Mouse (Mus musculus) lung, postnatal 36 days (tissue): Measurements from ENCODE around the gene Zfp710.

Source experiments
- DNase-seq: peaks from one replicate; pipeline ENCODE4 v3.0.0; 2022; ENCODE audit warnings: mixed read lengths

The Zfp710 gene

DNA sequence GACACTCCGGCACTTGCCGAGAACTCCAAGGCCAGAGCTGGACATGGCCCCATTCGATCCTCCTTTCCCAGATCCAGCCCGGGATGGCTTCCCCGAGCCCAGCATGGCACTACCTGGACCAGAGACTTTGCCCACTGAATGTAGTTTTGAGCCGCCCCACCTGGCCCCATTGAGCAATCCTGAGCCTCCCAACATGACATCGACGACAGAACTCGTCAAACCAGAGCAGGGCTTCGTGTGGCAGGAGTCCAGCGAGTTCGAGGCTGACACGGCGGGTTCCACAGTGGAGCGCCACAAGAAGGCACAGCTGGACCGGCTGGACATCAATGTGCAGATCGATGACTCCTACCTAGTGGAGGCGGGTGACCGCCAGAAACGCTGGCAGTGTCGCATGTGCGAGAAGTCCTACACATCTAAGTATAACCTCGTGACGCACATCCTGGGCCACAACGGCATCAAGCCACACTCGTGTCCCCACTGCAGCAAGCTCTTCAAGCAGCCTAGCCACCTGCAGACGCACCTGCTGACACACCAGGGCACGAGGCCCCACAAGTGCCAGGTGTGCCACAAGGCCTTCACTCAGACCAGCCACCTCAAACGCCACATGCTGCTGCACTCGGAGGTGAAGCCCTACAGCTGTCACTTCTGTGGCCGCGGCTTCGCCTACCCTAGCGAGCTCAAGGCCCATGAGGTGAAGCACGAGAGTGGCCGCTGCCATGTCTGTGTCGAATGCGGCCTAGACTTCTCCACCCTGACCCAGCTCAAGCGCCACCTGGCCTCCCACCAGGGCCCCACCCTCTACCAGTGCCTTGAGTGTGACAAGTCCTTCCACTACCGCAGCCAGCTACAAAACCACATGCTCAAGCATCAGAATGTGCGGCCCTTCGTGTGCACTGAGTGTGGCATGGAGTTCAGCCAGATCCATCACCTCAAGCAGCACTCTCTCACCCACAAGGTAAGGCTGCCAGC lies 57.3 kb downstream of the Zfp710 start:
- peak; percentile 43 for DNase-seq

GRCm38 (mm10) chr7:80084484-80084931 lies 59.9 kb downstream of the Zfp710 start:
- DNase-seq: peak; percentile 81

- peak; percentile 72 for DNase-seq
These were observed 61.5 kb downstream of the Zfp710 start for GRCm38 (mm10) chr7:80085970-80086715.

- no peak for DNase-seq
These were observed 63.6 kb downstream of the Zfp710 start for GRCm38 (mm10) chr7:80088191-80088590.

GRCm38 (mm10) chr7:80090191-80091003 lies 65.8 kb downstream of the Zfp710 start:
- no peak for DNase-seq

GRCm38 (mm10) chr7:80091004-80091865 lies 66.6 kb downstream of the Zfp710 start:
- no peak for DNase-seq

GRCm38 (mm10) chr7:80091866-80092210 lies 67.2 kb downstream of the Zfp710 start:
- DNase-seq: no peak

- peak; percentile 89 for DNase-seq
These were observed 67.9 kb downstream of the Zfp710 start for GRCm38 (mm10) chr7:80092351-80093046.

DNA sequence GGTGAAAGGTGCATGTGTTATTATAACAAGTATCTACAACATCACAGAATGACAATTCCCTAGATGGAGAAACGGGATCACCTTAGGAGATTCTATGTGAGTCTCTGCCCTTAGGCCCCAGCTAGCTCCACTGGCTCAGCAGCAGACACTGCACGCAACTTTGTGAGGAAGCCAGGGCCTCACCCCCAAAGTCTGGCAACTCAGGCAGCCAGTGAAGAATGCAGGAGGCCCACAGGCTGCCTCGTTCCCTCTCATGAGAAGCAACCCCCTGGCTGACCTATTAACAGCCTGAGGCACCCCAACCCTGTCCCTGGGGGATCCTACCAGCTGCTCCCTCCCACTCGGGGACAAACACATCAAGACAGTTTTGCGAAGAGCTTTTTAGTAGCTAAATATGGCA lies 69.9 kb downstream of the Zfp710 start:
- DNase-seq: no peak

DNA sequence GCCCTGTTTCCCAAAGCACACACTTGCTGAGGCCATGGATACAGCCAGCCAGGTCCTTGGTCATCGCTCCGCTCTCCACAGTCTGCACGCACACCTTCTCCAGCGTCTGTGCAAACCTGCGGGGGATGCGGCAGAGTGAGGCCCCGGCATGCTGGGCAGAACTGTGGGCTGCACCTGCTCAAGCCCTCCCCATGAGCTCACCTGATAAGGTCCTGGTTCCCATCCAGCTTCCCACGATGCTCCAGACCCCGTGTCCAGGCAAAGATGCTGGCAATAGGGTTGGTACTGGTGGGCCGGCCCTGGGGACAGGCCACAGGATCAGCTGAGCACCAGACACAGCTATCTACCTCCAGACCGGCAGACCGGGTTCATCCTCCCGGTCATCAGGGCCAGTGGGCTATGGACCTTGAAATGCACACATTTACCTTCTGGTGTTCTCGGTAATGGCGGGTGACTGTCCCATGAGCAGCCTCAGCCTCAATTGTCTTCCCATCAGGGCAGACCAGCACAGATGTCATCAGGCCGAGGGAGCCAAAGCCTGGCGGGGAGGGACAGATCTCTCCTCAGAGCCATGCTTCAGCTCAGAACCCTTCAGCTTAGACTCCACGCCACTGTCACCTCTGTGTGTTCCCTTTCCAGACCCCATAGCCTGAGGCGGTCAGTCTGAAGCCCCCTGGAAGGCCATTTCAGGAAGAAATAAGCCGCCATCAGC lies 71.1 kb downstream of the Zfp710 start:
- DNase-seq: no peak

- DNase-seq: no peak
These were observed 73.9 kb downstream of the Zfp710 start for GRCm38 (mm10) chr7:80098389-80098976.

DNA sequence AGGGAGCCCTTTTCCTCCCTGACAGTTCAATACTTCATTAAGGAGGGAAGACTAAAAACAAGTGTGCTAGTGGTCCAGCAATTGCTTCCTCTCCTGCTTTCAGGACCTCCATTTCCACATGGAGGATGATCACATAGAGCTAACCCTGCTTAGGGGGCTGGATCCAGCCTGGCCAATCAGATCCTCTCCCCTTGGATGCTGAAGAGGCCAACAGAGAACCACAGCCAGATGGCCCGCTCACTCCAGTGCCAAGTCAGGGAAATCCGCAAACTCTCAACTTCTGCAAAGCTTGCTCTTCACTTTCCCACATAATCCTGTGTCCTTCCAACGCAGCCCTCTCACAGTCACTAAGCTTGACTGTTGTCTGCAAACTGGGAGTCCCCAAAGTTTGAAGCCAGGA lies 78.7 kb downstream of the Zfp710 start:
- DNase-seq: no peak

DNA sequence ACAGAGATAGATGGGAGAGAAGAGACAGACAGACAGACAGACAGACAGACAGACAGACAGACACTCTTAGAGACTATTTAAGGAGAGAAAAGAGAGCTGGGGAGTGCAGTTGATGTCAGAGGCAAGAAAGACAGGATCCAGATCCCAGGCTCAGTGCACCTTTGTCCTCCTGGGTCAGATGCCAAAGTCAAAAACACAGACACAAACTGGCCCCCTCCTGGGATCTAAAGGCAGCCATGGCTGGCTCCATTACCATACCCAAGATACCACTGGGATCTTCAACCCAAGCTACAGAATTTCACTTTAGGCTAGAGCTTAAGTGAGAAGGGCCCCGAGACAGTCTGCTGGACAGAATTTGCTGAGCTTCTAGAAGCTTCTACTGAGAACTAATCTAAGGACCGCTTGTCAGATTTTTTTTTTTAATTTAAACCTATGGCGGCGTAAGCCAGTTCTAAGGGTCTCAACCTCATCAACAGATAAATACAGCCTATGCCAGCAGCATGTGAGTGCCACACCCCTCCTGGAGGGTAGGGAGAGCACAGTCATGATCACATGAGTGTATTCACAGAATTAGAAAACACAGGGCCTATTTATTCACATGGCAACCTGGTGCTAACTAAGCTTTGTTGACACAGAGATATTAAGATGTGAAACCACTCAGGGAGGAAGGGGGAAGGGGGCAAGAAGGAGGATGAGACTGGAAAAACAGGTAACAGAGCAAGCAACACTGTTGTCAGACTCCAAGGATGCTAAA lies 81.2 kb downstream of the Zfp710 start:
- no peak for DNase-seq

- no peak for DNase-seq
These were observed 81.8 kb downstream of the Zfp710 start for GRCm38 (mm10) chr7:80106441-80106840.

DNA sequence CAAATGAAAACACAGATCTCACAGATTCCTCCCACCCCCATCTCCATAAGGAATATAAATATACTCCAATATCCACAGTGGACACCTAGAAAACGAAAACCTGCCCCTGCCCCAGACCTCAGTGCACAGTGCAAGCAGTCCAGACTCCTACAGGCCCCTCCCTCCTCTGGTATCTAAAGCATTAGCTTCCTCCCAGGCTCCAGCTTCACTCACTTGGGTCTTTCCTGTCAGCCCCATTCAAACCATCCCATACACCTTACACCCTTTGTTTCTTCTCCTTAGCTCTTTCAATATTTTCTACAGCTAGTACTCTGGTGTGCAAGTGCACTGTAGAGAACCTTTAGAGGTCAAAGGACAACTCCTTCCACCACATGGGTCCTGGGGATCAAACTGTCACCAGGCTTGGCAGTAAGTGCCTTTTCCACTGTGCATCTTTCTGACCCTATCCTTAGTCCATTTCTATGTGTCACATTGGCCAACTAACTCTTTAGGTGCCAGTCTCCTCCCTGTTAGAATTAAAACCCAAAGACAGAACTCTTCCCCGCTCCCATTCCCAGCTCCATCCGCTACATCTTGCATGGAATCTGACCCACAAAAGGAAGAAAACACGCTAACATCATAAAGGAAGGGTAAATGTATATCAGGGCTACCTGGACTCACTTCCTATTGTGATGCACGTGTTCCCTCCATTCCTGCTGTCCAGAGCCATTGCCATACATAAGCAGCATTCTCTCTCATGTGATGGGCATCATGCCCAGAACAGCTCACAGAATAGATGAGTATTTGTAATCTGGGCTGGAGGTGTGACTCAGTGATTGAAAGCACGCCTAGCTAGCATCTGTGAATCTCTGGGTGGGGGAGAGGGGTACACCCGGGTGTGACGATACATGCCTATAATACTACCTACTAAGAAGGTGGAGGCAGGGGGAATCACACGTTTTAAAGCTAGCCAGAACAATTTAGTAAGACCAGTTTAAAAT lies 86.7 kb downstream of the Zfp710 start:
- DNase-seq: peak; percentile 56

GRCm38 (mm10) chr7:80113989-80114388 lies 89.4 kb downstream of the Zfp710 start:
- peak; percentile 84 for DNase-seq

- peak; percentile 67 for DNase-seq
These were observed 90.0 kb downstream of the Zfp710 start for GRCm38 (mm10) chr7:80114451-80115223.
